Mouse (Mus musculus) kidney, postnatal 36 days (tissue): ENCODE results near the gene Hyou1.
"Not testable (repeated sequence)": the region's sequence is repeated elsewhere in the genome, so short reads cannot be mapped to it uniquely, and the experiment has no call there.

Experiments used
- DNase-seq, 2 experiments: peaks; one replicate each; pipeline ENCODE4 v3.0.0; 2021 to 2022; ENCODE audit warnings: mixed read lengths in 2 of 2

The Hyou1 gene

DNA sequence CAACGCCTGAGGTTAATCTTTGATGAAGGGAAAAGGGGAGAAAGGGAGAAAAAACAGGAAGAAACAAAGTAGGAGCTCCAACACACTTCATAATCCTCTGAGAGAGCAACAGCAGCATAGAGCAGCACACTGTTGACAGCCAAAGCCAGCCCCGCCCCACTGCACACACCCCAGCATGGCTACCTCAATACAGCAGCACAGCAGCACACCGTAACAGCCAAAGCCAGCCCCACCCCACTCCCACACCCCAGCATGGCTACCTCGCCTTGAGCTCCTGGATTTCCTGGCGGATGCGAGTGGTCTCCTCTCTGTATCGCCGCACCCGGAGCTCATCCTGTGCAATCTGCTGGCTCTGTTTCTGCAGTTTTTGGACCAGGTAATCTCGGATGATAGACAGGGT, 27.0 kb upstream of the Hyou1 start:
- no peak for DNase-seq

DNA sequence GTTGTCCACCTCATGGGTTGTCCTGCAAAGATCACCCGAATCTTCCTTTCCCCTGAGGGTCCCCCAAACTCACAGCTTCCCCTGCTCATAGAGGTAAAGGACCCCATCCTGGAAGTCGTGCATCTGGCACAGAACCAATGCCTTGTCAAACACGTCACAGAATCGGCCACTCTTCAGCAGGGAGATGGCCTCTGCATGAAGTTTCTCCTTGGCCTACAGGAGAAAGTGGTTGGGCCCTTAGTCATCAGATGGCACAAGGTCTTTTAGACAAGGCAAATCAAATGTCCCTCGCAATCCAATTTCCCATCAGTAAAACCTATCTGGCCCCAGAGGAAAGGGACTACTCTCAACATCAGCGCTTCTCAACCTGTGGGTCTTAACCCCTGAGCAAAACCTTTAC, 26.1 kb upstream of the Hyou1 start:
- DNase-seq = no peak

DNA sequence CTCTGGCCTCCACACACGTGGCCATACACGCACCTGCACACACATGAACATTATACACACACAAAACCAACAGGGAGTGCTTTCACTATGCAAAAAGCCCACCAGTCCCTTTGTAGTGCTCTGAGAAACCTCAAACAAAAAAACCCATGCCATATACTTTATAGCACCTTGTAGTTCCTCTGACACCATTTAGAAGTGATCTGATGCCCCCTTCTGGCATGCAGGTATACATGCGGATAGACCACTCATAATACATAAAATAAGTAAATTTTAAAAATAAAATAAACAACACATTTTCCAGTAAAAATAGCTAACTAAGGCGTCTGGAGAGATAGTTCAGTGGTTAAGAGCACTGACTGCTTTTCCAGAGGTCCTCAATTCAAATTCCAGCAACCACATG, 22.1 kb upstream of the Hyou1 start:
- DNase-seq = peak in 1 of 2 experiments; percentile 23

DNA sequence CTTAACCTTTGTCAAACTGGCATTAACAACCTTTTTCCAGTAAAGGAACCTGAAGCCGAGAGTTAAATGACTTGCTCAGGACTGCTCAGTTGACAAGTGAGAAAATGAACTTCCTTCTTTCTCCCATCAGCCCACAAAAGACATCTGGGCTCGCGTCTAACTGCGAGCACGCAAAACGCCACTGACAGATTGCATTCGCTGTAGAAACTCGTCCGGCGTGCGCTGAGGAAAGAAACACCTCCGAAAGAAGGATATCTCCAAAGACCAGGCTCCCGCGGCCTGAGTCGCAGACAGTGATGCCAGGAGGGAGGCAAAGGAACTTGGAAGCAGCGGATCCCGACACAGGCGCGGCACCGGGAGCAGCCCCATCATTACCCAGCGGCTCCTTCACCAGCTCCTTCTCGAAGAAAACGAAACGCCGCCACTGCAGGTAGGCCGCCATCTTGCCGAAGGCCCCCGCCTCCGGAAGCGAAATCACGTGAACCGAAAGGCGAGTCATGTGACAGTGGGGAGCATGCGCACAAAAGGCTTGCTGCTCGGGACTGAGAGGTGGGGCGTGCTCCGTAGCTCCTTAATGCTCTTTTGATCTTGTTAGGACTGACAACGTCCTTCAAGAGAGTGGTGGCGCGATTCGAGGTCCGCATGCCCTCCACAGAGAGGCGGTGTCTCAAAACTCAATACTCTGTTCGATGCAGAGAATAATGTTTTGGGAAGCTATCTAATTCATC, 17.9 kb upstream of the Hyou1 start, which contains the start of gene Vps11:
Gene Vps11 (minus strand): TSS at position 481 of the 728 bp plus-strand sequence.
- peak; percentile 95 to 97 for DNase-seq

DNA sequence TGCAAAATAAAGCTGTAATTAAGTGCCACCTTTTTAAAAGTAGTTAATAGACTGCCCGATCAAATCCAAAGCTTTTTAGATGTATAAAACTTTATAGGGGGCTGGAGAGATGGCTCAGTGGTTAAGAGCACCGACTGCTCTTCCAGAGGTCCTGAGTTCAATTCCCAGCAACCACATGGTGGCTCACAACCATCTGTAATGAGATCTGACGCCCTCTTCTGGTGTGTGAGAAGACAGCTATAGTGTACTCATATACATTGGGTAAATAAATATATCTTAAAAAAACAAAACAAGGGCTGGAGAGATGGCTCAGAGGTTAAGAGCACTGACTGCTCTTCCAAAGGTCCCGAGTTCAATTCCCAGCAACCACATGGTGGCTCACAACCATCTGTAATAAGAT, 17.4 kb upstream of the Hyou1 start:
- DNase-seq = not testable (repeated sequence)

DNA sequence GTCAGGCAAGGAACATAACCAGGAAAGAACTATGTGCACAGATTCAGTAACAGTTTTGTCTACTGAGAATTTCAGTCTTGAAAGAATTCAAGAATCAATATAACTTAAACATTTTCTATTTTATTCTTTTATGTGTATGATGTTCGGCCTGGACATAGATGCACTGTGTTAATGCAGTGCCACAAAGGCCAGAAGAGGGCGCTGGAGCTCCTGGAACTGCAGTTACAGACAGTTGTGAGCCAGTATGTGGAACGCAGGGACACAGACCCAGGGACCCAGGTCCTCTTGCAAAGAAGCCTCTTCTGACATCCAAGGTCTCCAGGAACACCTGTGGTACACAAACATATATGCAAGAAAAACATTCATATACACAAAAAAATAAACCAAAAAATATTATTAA, 14.8 kb upstream of the Hyou1 start:
- DNase-seq = peak; percentile 38 to 77

DNA sequence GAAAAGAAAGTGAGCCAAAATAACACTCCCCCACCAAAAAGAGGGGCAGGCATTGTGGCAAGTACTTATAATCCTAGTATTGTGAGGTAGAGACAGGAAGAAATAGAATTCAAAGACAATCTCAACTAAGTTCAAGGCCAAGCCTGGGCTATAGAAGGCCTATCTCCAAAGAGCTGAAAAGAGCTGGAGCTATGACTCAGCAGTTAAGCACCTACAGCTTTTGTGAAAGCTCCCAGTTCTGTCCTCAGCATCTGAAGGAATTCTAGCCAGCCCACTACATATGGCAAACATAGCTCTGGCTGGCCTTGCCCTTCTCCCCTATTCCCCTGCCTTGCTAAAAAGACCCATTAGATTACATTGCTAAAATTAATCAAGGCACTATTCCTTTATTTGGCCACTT, 5.9 kb upstream of the Hyou1 start:
- DNase-seq = no peak

DNA sequence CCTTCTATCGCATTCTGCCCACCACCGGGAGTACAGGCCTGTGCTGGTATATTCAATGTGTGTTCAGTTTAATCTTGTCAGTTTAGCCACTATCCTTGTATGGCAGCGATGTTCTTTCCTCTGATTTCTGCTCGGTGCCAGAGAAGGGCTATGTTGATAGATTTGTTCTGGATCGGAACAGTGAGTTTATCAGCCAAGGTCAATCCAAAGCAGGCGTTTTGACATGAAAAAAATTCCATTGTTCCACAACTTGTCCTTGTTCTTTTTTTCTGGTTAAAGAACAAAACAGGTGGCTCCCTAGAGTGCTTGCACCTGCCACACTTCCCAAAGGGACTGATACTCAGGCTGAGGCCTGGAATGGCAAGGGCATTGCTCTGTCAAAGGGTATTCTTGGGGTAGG, 3.1 kb upstream of the Hyou1 start:
- DNase-seq = no peak

DNA sequence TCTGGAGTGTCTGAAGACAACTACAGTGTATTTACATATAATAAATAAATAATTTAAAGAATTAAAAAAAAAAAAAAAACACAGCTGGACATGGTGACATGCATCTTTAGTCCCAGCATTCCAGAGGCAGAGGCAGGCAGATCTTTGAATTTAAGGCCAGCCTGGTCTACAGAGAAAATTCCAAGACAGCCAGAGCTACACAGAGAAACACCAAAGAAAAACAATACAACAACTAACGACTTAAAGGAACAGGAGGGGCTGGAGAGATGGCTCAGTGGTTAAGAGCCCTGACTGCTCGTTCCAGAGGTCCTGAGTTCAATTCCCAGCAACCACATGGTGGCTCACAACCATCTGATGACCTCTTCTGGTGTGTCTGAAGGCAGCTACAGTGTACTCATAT, 2.0 kb upstream of the Hyou1 start:
- not testable (repeated sequence) for DNase-seq

DNA sequence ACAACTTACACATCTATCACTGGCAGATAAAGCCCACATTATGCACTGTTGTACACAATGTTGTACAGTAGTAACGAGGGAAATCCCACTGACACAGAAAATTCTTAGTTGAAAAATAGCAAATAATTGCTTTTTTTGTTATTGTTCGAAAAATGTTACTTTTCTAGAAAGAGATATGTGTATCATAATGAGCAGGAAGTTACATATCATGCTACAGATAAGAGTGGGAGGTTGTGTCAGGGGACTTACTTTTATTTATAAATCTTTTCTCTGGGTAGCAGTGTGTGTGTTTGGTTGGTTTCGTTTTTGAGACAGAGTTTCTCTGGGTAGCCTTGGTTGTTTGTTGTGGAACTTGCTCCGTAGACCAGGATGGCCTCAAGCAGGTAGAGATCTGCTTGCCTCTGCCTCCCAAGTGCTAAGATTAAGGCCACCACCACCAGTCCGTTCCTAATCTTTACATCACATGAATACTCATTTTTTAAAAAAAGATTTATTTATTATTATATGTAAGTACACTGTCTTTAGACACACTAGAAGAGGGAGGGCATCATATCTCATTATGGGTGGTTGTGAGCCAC, 1.0 kb upstream of the Hyou1 start:
- DNase-seq = no peak

DNA sequence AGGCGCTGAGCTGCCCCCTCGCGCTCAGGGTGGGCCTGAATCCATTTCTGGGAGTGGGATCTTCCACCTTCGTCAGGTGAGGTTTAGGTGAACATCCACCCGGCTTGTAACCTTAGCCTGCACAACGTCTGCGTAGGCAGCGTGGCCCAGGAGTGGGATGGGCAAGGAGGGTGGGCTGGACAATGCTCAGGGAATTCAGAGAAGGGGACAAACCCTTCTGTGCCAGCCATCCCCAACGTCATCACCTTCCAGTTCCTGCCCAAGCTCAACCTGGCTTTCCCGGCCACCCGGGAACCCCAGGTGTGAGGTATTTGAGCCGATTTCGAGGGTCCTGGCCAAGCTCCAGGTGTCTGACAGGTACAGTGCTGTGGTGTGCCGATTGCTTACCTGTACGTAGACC, 572 bp downstream of the Hyou1 start:
- no peak for DNase-seq

DNA sequence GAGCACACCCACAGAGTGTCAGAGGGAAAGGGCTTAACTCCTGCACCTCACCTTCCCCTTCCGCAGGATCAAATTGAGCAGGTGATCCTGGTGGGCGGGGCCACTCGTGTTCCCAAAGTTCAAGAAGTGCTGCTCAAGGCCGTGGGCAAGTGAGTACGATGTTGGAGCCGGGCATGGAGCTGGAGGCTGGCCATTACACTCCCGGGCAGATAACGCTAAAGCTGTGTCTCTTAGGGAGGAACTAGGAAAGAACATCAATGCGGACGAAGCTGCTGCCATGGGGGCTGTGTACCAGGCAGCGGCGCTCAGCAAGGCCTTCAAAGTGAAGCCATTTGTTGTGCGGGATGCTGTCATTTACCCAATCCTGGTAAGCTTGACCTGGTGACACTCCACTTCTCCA, 5.3 kb downstream of the Hyou1 start:
- no peak for DNase-seq

DNA sequence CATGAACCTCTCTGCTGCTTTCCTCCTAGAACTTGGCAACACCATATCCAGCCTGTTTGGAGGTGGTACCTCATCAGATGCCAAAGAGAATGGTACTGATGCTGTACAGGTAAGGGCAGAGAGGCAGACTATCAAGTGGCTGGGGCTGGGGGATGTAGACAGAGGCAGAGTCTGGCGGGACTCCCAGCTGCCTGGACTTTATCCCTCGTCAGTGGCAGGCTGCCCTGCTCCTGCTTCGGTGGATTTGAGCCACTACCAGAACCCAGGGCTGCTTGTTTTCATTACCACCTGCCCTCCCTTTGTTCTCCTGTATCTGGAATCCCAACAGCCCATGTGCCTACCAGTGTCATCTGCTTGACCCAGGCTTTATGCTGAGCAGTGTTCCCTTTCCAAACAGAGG, 7.9 kb downstream of the Hyou1 start:
- peak; percentile 62 to 78 for DNase-seq

DNA sequence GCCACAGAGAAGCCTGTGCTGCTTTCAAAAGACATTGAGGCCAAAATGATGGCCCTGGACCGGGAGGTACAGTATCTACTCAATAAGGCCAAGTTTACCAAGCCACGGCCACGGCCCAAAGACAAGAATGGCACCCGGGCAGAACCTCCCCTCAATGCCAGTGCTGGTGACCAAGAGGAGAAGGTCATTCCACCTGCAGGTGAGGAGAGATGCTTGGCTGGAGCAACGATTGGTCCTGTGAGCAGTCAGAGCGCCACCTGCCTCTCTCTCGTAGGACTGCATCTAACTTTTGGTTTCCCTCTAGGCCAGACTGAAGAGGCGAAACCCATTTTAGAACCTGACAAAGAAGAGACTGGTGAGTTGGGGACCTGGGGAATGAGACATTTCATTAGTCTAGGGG, 10.0 kb downstream of the Hyou1 start:
- DNase-seq = peak; percentile 62 to 80

DNA sequence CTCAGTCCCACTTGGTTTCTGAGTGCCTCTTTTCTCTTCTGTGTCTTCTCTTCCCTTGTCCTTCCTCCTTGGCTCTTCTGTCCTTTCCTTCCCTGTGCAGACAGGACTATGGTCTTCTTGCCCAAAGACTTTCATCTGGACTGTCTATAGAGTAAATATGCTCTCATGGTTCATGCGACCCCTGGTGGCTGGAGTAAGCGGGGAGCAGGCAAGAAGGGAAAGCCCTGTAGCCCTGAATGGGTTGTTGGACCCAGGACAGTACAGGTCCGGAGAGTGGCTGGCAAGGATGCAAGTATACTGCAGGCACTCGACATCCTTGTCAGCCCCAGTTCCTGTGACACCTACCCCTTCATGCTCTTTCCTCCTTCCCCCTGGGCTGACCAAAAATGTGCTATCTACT, 12.2 kb downstream of the Hyou1 start:
- DNase-seq = peak; percentile 77 to 92

DNA sequence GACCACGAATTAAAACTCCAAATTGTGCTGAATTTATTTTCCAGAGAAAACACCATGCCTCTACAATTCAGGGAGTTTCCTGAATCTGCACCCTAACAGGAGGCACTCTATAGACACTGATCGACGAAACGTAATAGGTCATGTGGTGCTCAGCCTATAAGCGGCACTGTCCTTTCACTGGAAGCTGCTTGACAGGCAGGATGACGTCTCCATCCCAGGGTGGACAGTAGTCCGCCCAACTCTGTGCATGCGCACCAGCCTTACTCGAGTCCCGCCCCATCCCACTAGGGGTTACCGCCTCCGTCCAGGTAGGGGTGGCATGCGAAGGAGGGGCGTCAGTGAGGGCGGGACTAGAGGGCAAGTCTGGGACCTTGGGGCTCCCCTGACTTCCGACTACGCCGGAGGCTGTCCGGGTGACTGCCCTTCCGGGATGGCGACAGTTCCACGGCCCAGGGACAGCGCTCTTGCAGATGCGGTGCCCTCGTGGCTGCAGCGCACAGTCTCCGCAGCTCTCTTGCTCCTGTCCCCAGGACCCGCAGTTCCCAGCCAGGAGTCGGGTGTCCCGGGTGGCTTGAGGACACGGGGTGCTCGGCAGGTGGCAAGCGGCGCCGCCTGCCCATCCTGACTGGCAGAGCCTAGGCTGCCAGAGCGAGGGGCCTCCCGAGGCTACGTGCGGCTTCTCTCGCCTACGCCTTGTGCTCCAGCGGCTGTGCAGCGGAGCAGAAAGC, 17.6 kb downstream of the Hyou1 start, which contains the start of gene Slc37a4:
Gene Slc37a4 (plus strand): TSS at position 169 of the 728 bp plus-strand sequence.
- DNase-seq = peak; percentile 97 to 99

DNA sequence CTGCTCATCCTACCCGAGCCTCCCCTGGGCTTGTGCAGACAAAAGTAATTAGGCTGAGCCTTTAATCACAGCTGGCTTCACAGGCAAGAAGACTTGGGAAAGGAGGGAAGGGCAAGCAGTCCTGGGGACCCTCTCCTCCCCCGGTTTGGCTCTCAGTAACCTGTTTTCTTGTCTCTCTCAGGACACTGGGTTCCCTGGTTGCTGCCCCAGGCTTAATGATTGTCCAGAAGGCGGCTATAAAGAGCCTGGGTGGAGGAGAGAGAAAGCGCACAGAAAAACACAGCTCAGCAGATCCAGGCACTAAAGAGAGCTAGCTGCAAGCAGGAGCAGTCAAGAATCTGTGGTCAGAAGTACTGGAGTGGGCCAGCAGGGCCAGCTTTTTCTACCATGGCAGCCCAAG, 18.8 kb downstream of the Hyou1 start:
- peak; percentile 87 to 91 for DNase-seq

DNA sequence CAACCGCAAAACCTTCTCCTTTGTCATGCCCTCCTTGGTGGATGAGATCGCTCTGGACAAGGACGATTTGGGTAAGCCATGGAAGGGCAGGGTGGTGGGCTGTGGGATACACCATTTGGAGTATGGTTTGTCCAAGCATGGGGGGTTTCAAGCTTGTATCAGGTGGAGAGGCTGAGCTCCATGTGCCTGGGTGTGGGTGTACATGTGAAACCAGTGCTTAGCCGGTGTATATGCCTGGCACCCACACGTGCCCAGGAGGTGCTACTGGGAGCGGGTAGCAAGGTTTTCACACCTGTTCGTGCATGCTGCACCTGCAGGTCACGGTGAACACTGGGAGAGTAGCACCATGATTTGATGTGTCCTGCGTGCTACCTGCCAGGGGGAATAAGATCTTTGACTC, 19.3 kb downstream of the Hyou1 start:
- peak in 1 of 2 experiments; percentile 19 for DNase-seq

DNA sequence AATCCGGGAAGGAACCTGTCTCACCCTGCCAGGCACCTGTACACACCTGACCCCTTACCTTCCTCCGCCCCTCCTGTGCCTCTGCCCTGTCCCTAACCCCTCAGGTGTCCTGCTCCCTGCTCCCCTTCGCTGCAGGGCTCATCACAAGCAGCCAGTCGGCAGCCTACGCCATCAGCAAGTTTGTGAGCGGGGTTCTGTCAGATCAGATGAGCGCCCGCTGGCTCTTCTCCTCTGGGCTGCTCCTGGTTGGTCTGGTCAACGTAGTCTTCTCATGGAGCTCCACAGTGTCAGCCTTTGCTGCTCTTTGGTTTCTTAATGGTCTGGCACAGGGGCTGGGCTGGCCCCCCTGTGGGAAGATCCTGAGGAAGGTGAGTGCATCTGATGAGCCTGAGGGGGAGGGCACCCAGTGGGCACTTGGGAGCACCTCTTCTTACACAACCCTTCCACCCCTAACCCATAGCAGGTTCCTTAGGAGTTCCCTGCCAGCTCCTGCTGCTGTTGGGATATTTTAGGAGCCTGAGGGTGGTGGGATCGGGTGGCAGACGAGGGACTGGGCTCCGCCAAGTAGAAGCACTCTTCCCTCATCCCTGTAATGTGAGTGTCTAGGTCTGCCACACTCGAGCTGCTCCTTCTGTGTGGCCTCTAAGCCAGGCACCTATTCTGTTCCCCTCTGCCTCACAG, 20.0 kb downstream of the Hyou1 start:
- peak in 1 of 2 experiments; percentile 34 for DNase-seq

DNA sequence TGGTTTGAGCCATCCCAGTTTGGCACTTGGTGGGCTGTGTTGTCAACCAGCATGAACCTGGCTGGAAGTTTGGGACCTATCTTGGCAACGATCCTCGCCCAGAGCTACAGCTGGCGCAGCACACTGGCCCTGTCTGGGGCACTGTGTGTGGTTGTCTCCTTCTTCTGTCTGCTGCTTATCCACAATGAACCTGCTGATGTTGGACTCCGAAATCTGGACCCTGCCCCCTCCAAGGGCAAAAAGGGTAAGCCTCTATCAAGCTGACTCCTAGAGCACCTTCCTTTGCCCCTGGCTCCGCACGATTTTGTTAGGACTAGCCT, 20.5 kb downstream of the Hyou1 start:
- DNase-seq = peak; percentile 49 to 66

DNA sequence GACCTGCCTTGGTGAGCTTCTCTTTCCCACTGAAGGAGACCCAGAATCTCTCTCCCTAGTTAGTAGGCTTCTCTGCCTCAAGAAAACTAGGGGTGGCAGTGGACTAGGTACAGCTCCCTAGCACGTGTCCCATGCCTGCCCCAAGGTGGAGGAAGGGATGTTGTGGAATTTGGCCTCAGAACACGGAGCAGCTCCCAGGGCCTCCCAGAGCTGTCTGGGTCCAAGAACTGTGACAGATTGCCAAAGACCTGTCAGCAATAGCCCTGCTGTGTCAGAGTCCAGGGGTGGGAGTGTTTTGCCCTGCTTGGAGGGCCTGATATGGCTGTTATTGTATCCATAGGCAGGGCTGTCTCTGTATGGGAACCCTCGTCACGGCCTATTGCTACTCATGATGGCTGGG, 21.8 kb downstream of the Hyou1 start:
- peak; percentile 80 to 91 for DNase-seq

DNA sequence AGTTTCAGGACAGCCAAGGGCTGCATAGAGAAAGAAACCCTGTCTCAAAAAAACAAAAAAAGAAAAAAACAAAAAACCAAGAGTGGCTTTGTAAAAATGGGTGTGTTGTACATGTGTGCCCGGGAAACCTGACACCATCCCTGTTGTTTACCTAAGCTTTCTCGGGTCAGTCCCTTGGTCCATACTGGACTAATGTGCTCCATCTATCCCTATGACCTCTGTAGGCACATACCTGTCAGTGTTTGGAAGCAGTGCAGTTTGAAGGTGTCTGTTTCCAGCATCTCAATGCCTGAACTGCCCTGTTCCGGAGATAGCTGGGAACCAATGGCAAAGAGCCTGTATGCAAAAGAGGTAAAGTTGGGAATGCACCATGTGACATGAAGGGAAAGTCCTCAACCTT, 25.7 kb downstream of the Hyou1 start:
- DNase-seq = no peak
